Mouse (Mus musculus) heart, adult 2 months (tissue): ENCODE data around the gene Gm47283. TPM values are rescaled to one million over a fixed set of nuclear protein-coding genes. Genes with fewer than 3 reads are reported as not detected.
A peak's percentile ranks its signal among the peaks of the same experiment; 100 is the strongest.
"Not testable (repeated sequence)": the region's sequence is repeated elsewhere in the genome, so short reads cannot be mapped to it uniquely, and the experiment has no call there.

Source experiments
- DNase-seq, 2 experiments: peaks; one replicate each; pipeline ENCODE4 v3.0.0; 2021
- H3K27ac ChIP-seq: fragments of 200-600 bp; 2 replicates; pipeline ENCODE4 v1.8.1; 2022
- H3K27me3 ChIP-seq: fragments of 200-500 bp; 2 replicates; pipeline ENCODE4 v1.6.1; 2012; ENCODE audit warnings: mild to moderate bottlenecking, low read length, inconsistent platforms, mixed read lengths; ENCODE audit not compliant: control insufficient read depth, insufficient read depth
- H3K36me3 ChIP-seq: fragments of 200-500 bp; 2 replicates; pipeline ENCODE4 v1.6.1; 2012; ENCODE audit warnings: low read length, inconsistent platforms; ENCODE audit not compliant: control insufficient read depth, insufficient read depth
- H3K4me1 ChIP-seq: fragments of 200-500 bp; 2 replicates; pipeline ENCODE4 v1.6.1; 2011; ENCODE audit warnings: low read length; ENCODE audit not compliant: control insufficient read depth, insufficient read depth
- H3K4me3 ChIP-seq: fragments of 200-600 bp; 2 replicates; pipeline ENCODE4 v1.8.1; 2022
- H3K79me2 ChIP-seq: fragments of 200-500 bp; replicated peaks from 2 replicates; pipeline ENCODE4 v1.6.1; 2012; ENCODE audit warnings: mild to moderate bottlenecking, inconsistent platforms, low read length, moderate library complexity, mixed read lengths; ENCODE audit not compliant: control insufficient read depth, insufficient read depth
- H3K9ac ChIP-seq: fragments of 200-500 bp; 2 replicates; pipeline ENCODE4 v1.6.1; 2012; ENCODE audit warnings: low read depth, mild to moderate bottlenecking, control low read depth, inconsistent platforms, low read length, mixed read lengths
- CTCF ChIP-seq: fragments of 200-600 bp; IDR thresholded peaks from 2 replicates; pipeline ENCODE4 v1.8.1; 2022; ENCODE audit warnings: antibody characterized with exemption, mild to moderate bottlenecking, moderate library complexity
- EP300 ChIP-seq: fragments of 200-500 bp; IDR thresholded peaks from 2 replicates; pipeline ENCODE4 v1.6.1; 2011; ENCODE audit warnings: low read depth, low read length, control low read depth; ENCODE audit not compliant: insufficient read depth
- POLR2A ChIP-seq: fragments of 200-500 bp; IDR thresholded peaks from 2 replicates; pipeline ENCODE4 v1.6.1; 2011; ENCODE audit warnings: mild to moderate bottlenecking, low read depth, low read length, control low read depth; ENCODE audit not compliant: insufficient read depth
- WGBS: fragments of 180-500 bp; shearing (Covaris S2); methylation state at CpG from one replicate; pipeline ENCODE4 v1.1.7; 2018; 5-methylcytosine and 5-hydroxymethylcytosine counted together
- intact Hi-C: fragments of 180-260 bp; cut with DNase I; formaldehyde crosslinking; loops from one replicate; pipeline ENCODE4 v1.15.1; 2025
- long read RNA-seq: library from polyadenylated mRNA; stranded (forward); transcript quantifications from one replicate; pipeline ENCODE4 v2.0.0, GENCODE M21; 2021
- polyA plus RNA-seq: library from polyadenylated mRNA; depleted of rRNA; stranded (reverse); fragments of >200 nt; gene quantifications from 2 replicates; pipeline ENCODE4 v1.2.3, GENCODE M21; 2012; rRNA removed
- total RNA-seq, 2 experiments: library from RNA; stranded (reverse); gene quantifications; 2 replicates each; pipeline ENCODE4 v1.2.3; 2021

Gm47283 gene
- total RNA-seq (not detected), polyA plus RNA-seq (not detected in 2 replicates)
- long read RNA-seq, result 0 reads

GRCm38 (mm10) chrY:90784438-90784837, at the start of gene Gm47283:
Gene Gm47283 (plus strand): TSS chrY:90784738.
- DNase-seq, intact Hi-C loops, H3K4me1 ChIP-seq, H3K79me2 ChIP-seq, H3K27me3 ChIP-seq, H3K4me3 ChIP-seq, H3K36me3 ChIP-seq, H3K9ac ChIP-seq, H3K27ac ChIP-seq: not testable (repeated sequence)
- no CpG with 5 or more reads among the region's 48 CpGs for WGBS

DNA sequence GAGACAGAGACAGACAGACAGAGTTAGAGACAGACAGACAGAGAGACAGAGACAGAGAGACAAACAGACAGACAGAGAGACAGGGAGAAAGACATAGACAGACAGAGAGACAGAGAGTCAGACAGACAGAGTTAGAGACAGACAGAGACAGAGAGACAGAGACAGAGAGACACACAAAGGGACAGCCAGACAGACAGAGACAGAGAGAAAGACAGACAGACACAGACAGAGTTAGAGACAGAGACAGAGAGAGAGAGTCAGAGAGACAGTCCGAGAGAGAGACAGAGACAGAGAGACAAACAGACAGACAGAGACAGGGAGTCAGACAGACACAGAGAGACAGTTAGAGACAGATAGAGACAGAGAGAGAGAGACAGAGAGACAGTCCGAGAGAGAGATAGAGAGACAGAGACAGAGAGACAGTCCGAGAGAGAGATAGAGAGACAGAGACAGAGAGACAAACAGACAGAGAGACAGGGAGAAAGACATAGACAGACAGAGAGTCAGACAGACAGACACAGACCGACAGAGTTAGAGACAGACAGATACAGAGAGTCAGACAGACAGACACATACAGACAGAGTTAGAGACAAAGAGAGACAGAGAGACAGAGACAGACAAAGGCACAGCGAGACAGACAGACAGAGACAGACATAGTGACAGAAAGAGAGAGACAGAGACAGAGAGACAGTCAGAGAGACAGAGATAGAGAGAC, 49.2 kb upstream of the Gm47283 start:
- intact Hi-C loops, H3K36me3 ChIP-seq, H3K4me1 ChIP-seq, H3K27ac ChIP-seq, H3K79me2 ChIP-seq, H3K9ac ChIP-seq, H3K27me3 ChIP-seq, H3K4me3 ChIP-seq, DNase-seq: not testable (repeated sequence)
- 73% methylated on average over 2 of the region's 5 CpGs for WGBS

DNA sequence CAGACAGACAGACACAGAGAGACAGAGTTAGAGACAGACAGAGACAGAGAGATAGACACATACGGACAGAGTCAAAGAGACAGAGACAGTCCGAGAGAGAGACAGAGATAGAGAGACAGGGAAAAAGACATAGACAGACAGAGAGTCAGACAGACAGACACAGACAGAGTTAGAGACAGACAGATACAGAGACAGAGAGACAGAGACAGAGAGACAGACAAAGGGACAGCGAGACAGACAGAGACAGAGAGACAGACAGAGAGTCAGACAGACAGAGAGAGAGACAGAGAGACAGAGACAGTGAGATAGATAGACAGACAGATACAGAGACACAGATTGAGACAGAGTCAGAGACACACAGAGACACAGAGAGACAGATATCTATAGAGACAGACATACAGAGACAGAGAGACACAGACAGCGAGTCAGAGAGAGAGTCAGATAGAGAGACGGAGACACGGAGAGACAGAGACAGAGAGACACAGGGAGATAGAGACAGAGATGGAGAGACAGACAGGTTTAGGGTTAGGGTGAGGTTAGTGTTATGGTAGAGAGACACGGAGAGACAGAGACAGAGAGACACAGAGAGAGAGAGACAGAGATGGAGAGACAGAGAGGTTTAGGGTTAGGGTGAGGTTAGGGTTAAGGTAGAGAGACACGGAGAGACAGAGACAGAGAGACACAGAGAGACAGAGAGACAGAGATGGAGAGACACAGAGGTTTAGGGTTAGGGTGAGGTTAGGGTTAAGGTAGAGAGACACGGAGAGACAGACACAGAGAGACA, 48.1 kb upstream of the Gm47283 start:
- H3K4me1 ChIP-seq, H3K79me2 ChIP-seq, H3K4me3 ChIP-seq, H3K36me3 ChIP-seq, DNase-seq, intact Hi-C loops, H3K27me3 ChIP-seq, H3K27ac ChIP-seq, H3K9ac ChIP-seq: not testable (repeated sequence)
- 80% methylated on average over 6 of the region's 9 CpGs for WGBS

- no peak for DNase-seq
- no peaks in the 10 kb centered on the region for H3K79me2 ChIP-seq
- intact Hi-C loops, result no loop called here
- TF ChIP-seq POLR2A (no peak), CTCF (no peak), EP300 (no peak)
- H3K27me3 ChIP-seq, result no peaks in the 10 kb centered on the region
- H3K27ac ChIP-seq, result no peak overlapping the region
- no peaks in the 10 kb centered on the region for H3K4me1 ChIP-seq
- no peaks in the 10 kb centered on the region for H3K36me3 ChIP-seq
- no peak overlapping the region for H3K9ac ChIP-seq
- H3K4me3 ChIP-seq, result no peak overlapping the region
- 65% methylated on average over 4 of the region's 7 CpGs for WGBS
Measured at GRCm38 (mm10) chrY:90737606-90738430, 46.7 kb upstream of the Gm47283 start.

GRCm38 (mm10) chrY:90738431-90738680, 46.2 kb upstream of the Gm47283 start:
- whole genome bisulfite sequencing, result 91% methylated on average over 1 of the region's 1 CpGs

GRCm38 (mm10) chrY:90738841-90739530, 45.6 kb upstream of the Gm47283 start:
- H3K9ac ChIP-seq, intact Hi-C loops, H3K4me1 ChIP-seq, H3K79me2 ChIP-seq, H3K4me3 ChIP-seq, H3K27ac ChIP-seq, H3K27me3 ChIP-seq, H3K36me3 ChIP-seq: not testable (repeated sequence)
- peak; percentile 34 to 49 for DNase-seq
- WGBS, result 71% methylated on average over 28 of the region's 28 CpGs

More at GRCm38 (mm10) chrY:90738431-90738680, 46.2 kb upstream of the Gm47283 start:
- H3K79me2 ChIP-seq, result no peaks in the 10 kb centered on the region
- H3K4me3 ChIP-seq, result no peak overlapping the region
- no peak overlapping the region for H3K9ac ChIP-seq
- intact Hi-C loops, result no loop called here
- peak in 1 of 2 experiments; percentile 2 for DNase-seq
- H3K27ac ChIP-seq, result no peak overlapping the region
- no peaks in the 10 kb centered on the region for H3K27me3 ChIP-seq
- TF ChIP-seq POLR2A (no peak), EP300 (no peak), CTCF (no peak)
- H3K4me1 ChIP-seq, result no peaks in the 10 kb centered on the region
- no peaks in the 10 kb centered on the region for H3K36me3 ChIP-seq

GRCm38 (mm10) chrY:90739531-90740012, 45.0 kb upstream of the Gm47283 start:
- peak; percentile 31 to 35 for DNase-seq
- intact Hi-C loops, H3K27me3 ChIP-seq, H3K79me2 ChIP-seq, H3K4me1 ChIP-seq, H3K27ac ChIP-seq, H3K36me3 ChIP-seq, H3K9ac ChIP-seq, H3K4me3 ChIP-seq: not testable (repeated sequence)
- 48% methylated on average over 11 of the region's 11 CpGs for WGBS
